In genomic region chr13:72848097-72848496, GRCm38 (mm10) we compare ENCODE assay signal across 16 mouse cellular contexts.
DNase-seq lines count a peak whose midpoint lies in the region; TF ChIP-seq lines count a peak whose summit lies in the region.
"Had no signal": no experiment of that assay in that cellular context is flagged by ENCODE, and none has a peak within 500 bp of the region (broad histone marks: within the 10 kb centered on the region; RNA-seq: fewer than 3 reads in every experiment).

No protein-coding gene starts in this region.

- TF ChIP-seq CTCF in kidney, adult 2 months (conservative IDR thresholded peaks at IDR 0.05; ENCODE audit: insufficient read depth, insufficient read length, low read depth, low read length), result no peak; the same call in 1 of the 2 replicates
- peak; percentile 14; the same call in 1 of the 2 replicates for TF ChIP-seq CTCF in brain, embryonic 14.5 days (IDR thresholded peaks at IDR 0.05; ENCODE audit: borderline replicate concordance, extremely low read depth, insufficient read depth, insufficient read length)

- no peak overlapping the region for H3K4me3 ChIP-seq in kidney, adult 2 months (ENCODE audit: insufficient read depth, low read depth, low read length)
- H3K4me3 ChIP-seq: forebrain, embryonic 15.5 days; heart, embryonic 10.5 days; hindbrain, embryonic 12.5 days; stomach, embryonic 15.5 days had no signal

- no peaks in the 10 kb centered on the region for H3K36me3 ChIP-seq in kidney, adult 2 months (ENCODE audit: control insufficient read depth, insufficient read depth, low read length)
- H3K36me3 ChIP-seq: forebrain, embryonic 15.5 days; G1E; heart, embryonic 10.5 days; hindbrain, embryonic 12.5 days; stomach, embryonic 15.5 days had no signal

- no peak for TF ChIP-seq POLR2A in kidney, adult 2 months (IDR thresholded peaks at IDR 0.05; ENCODE audit: low read depth, low read length)
- no peak for TF ChIP-seq POLR2A in brain, embryonic 14.5 days (IDR thresholded peaks at IDR 0.05; ENCODE audit: borderline replicate concordance, extremely low read depth, insufficient read depth, insufficient read length, poor library complexity, severe bottlenecking)

- no peaks in the 10 kb centered on the region for H3K4me1 ChIP-seq in kidney, adult 2 months (ENCODE audit: control insufficient read depth, insufficient read depth, low read length)
- H3K4me1 ChIP-seq: forebrain, embryonic 15.5 days; heart, embryonic 10.5 days; hindbrain, embryonic 12.5 days; stomach, embryonic 15.5 days had no signal

- peak; percentile 14 to 16 for DNase-seq in kidney, postnatal 4 days
- DNase-seq in kidney, adult 2 months, result no peak
- peak; percentile 10 for DNase-seq in urinary bladder, postnatal 14 days (ENCODE audit: low spot score)
- no peak for DNase-seq in urinary bladder, postnatal 10 days (ENCODE audit: low spot score)
- DNase-seq in brain, embryonic 14.5 days (ENCODE audit: low read depth), result no peak
- no peak for DNase-seq in gastrocnemius, adult 18-20 months (ENCODE audit: low spot score)
- DNase-seq in spleen, postnatal 36 days (ENCODE audit: low spot score in 2 of 2), result no peak
- DNase-seq: cerebellum, adult 9-11 months; left cerebral cortex, postnatal 4 days; liver, postnatal 0 days; right cerebral cortex, postnatal 25 days had no signal

- WGBS in kidney, adult 2 months, result 60% methylated on average over 4 of the region's 4 CpGs

- H3K27me3 ChIP-seq in kidney, adult 2 months (replicated peaks; ENCODE audit: control insufficient read depth, insufficient read depth, low read length), result no peaks in the 10 kb centered on the region
- H3K27me3 ChIP-seq: forebrain, embryonic 15.5 days; stomach, embryonic 15.5 days had no signal

- H3K27ac ChIP-seq in kidney, adult 2 months (ENCODE audit: insufficient read depth, low read depth, low read length), result no peak overlapping the region
- H3K27ac ChIP-seq: forebrain, embryonic 15.5 days; heart, embryonic 10.5 days; hindbrain, embryonic 12.5 days; stomach, embryonic 15.5 days had no signal

Comparison
In these comparisons a context has a peak if more than half of its experiments do, and no peak if none do; other contexts are left out.
1. DNase-seq: peak in kidney, postnatal 4 days (2 of 2) and urinary bladder, postnatal 14 days (single experiment); none in kidney, adult 2 months (single experiment), urinary bladder, postnatal 10 days (single experiment), brain, embryonic 14.5 days (single experiment), gastrocnemius, adult 18-20 months (single experiment) and spleen, postnatal 36 days (0 of 2).